Mouse (Mus musculus) brain, embryonic 14.5 days (tissue): ENCODE data around the gene Colca2. TPM values are rescaled to one million over a fixed set of nuclear protein-coding genes. Genes with fewer than 3 reads are reported as not detected.

Source experiments
- DNase-seq: peaks from one replicate; pipeline ENCODE4 v3.0.0-alpha.2; 2011; ENCODE audit warnings: low read depth
- CTCF ChIP-seq: fragments of 200-500 bp; IDR thresholded peaks from 2 replicates; pipeline ENCODE4 v1.5.1; 2012; ENCODE audit warnings: inconsistent platforms, mild to moderate bottlenecking, moderate library complexity, borderline replicate concordance; ENCODE audit not compliant: insufficient read depth, insufficient read length; ENCODE audit errors: extremely low read depth
- POLR2A ChIP-seq: fragments of 200-500 bp; IDR thresholded peaks from 2 replicates; pipeline ENCODE4 v1.6.1; 2012; ENCODE audit warnings: mild to moderate bottlenecking, inconsistent platforms, borderline replicate concordance; ENCODE audit not compliant: poor library complexity, insufficient read depth, insufficient read length, severe bottlenecking; ENCODE audit errors: extremely low read depth
- polyA plus RNA-seq: library from polyadenylated mRNA; depleted of rRNA; stranded (reverse); fragments of >200 nt; gene quantifications from 2 replicates; pipeline ENCODE4 v1.2.3, GENCODE M21; 2012; rRNA removed

The Colca2 gene
- 1.1 and 1.2 TPM in 2 replicates for polyA plus RNA-seq

GRCm38 (mm10) chr9:51278500-51279381, at the start of gene Colca2:
Gene Colca2 (minus strand): TSS chr9:51278569.
- TF ChIP-seq POLR2A (0 out of 2 replicates have a peak, but pooled peaks have one; percentile 10), CTCF (peak; percentile 38; the same call in 1 of the 2 replicates)

DNA sequence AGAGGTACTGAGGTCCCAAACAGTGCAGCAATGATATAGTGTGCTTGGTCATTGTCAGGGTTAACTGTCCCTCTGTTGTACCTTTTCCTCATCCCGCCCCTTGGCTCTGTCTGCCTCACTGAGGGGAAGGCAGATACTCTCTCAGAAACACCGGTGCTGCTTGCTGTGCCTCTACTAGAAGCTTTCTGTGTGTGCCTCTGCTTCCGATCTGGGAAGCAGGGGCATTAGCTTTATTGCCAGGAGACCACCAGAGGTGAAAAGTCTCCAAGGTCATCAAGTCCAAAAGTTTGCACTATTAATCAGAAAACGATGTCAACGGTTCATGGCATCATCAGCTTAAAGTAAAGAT, 49.2 kb upstream of the Colca2 start:
- no peak for TF ChIP-seq POLR2A
- TF ChIP-seq CTCF = no peak
- DNase-seq = no peak

More at GRCm38 (mm10) chr9:51278500-51279381, at the start of gene Colca2:
- peak; percentile 84 for DNase-seq

DNA sequence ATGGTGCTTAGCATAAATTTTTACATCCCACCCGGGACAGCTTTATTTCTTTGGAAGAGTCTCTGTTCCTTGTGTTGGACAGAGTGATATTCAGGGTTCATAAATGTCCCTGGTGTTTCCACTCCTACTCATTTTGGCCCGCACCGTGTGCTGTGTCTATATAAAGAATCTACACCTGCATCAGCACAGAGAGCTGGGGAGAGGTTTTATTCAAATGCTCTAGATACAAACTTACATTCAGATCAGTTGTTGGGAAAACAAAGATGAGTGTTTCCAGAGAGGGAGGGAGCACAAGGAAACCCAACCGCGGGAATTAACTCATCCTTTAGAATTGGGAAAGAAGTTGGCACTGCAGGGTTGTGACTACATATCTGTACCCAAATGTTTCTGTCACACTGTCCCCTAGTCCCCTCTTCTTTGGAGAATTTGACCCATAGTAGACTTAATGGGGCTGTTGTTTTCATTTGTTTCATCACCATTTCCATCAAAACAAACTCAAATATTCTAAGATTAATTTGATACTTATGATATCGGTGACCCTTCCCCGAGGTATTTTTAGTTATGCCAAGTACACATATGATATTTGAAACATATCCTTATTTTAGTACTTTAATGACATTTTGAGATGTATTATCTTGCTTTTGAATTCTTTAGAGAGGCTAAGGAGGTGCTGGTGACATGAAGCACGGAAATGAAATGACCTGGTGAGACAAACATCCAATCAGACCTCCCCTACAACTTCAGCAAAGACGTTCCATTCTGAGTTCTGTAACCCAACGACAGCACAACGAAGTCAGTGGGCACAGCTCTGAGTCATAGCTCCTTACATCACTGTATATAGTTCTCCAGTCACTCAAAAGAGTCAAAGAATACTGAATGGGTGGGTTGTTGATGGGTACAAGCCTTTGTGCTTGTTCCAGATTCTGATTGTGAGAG, 48.5 kb upstream of the Colca2 start:
- DNase-seq = no peak
- TF ChIP-seq CTCF (no peak), POLR2A (no peak)

DNA sequence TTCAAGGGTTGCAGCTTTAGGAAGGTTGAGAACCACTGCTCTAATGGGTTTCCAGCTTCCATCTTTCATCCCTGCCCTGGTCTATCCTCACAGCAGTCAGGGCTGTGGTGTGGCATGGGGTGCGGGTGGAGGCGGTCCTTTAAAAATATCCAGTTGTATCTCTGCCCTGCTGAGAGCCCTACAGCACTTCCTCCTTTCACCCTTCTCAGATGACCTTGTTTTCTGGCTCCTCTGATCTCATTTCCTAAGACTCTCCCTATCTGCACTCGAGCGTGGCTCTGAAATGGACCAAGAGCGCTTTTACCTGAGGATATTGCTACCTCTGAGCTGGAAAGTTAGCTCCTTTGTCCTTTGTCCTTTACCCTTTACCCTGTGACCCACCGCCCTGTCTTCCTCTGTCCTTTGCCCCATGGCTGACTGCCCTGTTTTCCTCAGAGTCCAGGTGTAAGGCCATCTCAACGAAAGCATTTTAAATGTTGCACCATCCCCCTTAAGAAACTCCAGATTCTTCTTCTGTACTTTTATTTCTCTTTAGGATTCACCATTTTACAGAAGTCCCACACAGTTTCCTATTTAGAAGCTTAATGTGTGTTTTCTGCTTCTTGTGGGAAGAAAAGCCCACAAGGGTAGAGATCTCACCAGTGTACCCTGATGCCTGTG, 46.2 kb upstream of the Colca2 start:
- TF ChIP-seq POLR2A (no peak), CTCF (no peak)

GRCm38 (mm10) chr9:51320096-51320495, 41.7 kb upstream of the Colca2 start:
- no peak for TF ChIP-seq CTCF
- no peak for TF ChIP-seq POLR2A
- DNase-seq = no peak

More for the DNA sequence above, 46.2 kb upstream of the Colca2 start:
- DNase-seq = no peak

DNA sequence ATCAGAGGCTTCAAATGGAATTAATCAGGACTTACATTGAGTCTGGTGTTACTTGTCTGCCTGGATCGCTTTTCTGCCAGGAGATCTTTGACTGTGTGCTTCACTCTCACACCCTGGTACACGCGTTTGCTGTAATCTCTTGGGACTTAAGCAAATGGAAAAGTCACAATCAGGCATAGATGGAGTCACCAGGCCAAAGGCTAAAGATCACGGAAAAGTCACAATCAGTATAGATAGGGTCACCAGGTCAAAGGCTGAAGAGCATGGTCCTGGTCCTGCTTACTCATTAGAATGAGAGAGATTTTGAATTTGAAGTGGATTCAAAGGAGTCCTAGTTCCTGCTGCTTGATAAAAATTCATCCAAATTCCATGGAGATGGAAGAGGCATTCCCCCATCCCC, 39.9 kb upstream of the Colca2 start:
- TF ChIP-seq CTCF (no peak), POLR2A (no peak)
- DNase-seq = no peak

- no peak for DNase-seq
- TF ChIP-seq POLR2A = no peak
- no peak for TF ChIP-seq CTCF
Observed at GRCm38 (mm10) chr9:51317322-51317721, 39.0 kb upstream of the Colca2 start.

DNA sequence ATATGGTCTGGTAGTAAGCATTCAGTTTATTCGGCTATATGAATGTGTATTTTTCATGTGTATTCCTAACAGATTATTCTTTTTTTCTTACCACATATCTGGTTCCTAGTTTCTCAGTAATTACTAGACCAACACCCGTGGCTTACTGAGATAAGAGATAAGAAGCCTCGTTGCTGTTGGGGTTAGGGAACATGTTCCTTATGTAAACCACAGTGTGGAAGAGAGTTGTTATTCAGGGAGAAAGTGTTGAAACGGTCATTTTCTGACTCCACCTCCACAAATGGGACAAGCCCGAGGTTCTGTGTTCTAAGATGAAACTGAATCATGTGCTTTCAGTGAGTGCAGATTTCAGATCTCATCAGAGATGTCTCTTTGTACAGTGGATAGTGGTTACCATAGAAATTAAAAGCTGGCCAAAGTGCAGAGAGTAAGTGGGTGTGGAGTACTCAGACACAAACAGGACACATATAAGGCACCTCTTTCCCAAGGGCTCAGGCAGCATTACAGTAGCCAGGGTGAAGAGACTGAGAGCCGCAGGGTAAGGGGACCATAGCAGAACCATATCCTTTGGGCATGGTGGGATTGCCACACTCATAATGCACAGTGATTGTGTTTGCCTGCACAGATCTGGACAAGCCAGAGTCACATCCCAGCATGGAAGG, 37.2 kb upstream of the Colca2 start:
- no peak for TF ChIP-seq CTCF

GRCm38 (mm10) chr9:51312554-51313317, 34.4 kb upstream of the Colca2 start:
- DNase-seq = peak; percentile 78

More for the DNA sequence above, 37.2 kb upstream of the Colca2 start:
- DNase-seq = no peak

GRCm38 (mm10) chr9:51310515-51310914, 32.1 kb upstream of the Colca2 start:
- no peak for TF ChIP-seq CTCF
- no peak for TF ChIP-seq POLR2A
- no peak for DNase-seq

More at GRCm38 (mm10) chr9:51312554-51313317, 34.4 kb upstream of the Colca2 start:
- TF ChIP-seq POLR2A = no peak
- TF ChIP-seq CTCF = no peak
